Mouse (Mus musculus) embryonic stem cell, embryonic (primary cell): ENCODE measurements at regions not wholly inside any gene's neighbourhood (a gene's known extent, or its start where the extent isn't known, plus 50 kb on each side); places are given as distances from the start of the nearest gene placed in this dataset.

Experiments used
- CTCF ChIA-PET, 4 experiments: fragments of 300-600 bp in 2 of 4; fragments of 350-600 bp in 2 of 4; sonication (Branson Sonifier 250); formaldehyde crosslinking; loops; one replicate each; lab custom pipeline; 2022; ENCODE audit warnings: inconsistent platforms in 2 of 4; lab: Charles Lee
- POLR2A ChIA-PET, 4 experiments: fragments of 300-600 bp in 2 of 4; fragments of 350-600 bp in 2 of 4; sonication (Branson Sonifier 250); formaldehyde crosslinking; loops; one replicate each; lab custom pipeline; 2022; ENCODE audit warnings: antibody characterized with exemption in 4 of 4, inconsistent platforms in 1 of 4; lab: Charles Lee

GRCm38 (mm10) chr12:13053746-13054145 lies 112.0 kb upstream of the Mycn start:
- ChIA-PET CTCF (interaction anchor here in 1 of 4 experiments (0.6 kb wide), 1 partner anchor 11 kb away, joined by 4 read pairs; no protein-coding TSS in a partner anchor), POLR2A (no interaction called here)

GRCm38 (mm10) chr12:13052845-13053623 lies 111.3 kb upstream of the Mycn start:
- POLR2A ChIA-PET, result no interaction called here

GRCm38 (mm10) chr12:13052164-13052563 lies 110.5 kb upstream of the Mycn start:
- ChIA-PET CTCF (no interaction called here), POLR2A (no interaction called here)

More at GRCm38 (mm10) chr12:13052845-13053623, 111.3 kb upstream of the Mycn start:
- CTCF ChIA-PET, result no interaction called here

GRCm38 (mm10) chr12:13049659-13050058 lies 107.9 kb upstream of the Mycn start:
- CTCF ChIA-PET, result no interaction called here

GRCm38 (mm10) chr12:13048168-13048727 lies 106.5 kb upstream of the Mycn start:
- ChIA-PET POLR2A (no interaction called here), CTCF (interaction anchor here in 2 of 4 experiments (0.7 to 0.9 kb wide), 2 partner anchors 258 to 627 kb away, joined by 3 read pairs; no protein-coding TSS in a partner anchor)

More at GRCm38 (mm10) chr12:13049659-13050058, 107.9 kb upstream of the Mycn start:
- POLR2A ChIA-PET, result no interaction called here

- ChIA-PET POLR2A (no interaction called here), CTCF (interaction anchor here in 3 of 4 experiments (0.5 to 0.6 kb wide), 3 partner anchors 42 to 718 kb away, joined by 3 to 5 read pairs (median 3); no protein-coding TSS in a partner anchor)
These were observed 101.2 kb upstream of the Mycn start for GRCm38 (mm10) chr12:13042934-13043333.

GRCm38 (mm10) chr12:13035108-13035741 lies 93.5 kb upstream of the Mycn start:
- ChIA-PET CTCF (interaction anchor here in 1 of 4 experiments (0.5 kb wide), 1 partner anchor 114 kb away, joined by 3 read pairs; no protein-coding TSS in a partner anchor), POLR2A (interaction anchor here in 1 of 4 experiments (0.6 kb wide), 1 partner anchor 156 kb away, joined by 6 read pairs; no protein-coding TSS in a partner anchor)

GRCm38 (mm10) chr12:13030333-13030732 lies 88.6 kb upstream of the Mycn start:
- CTCF ChIA-PET, result no interaction called here
- POLR2A ChIA-PET, result interaction anchor here in 1 of 4 experiments (1.1 kb wide), 1 partner anchor 184 kb away, joined by 3 read pairs; no protein-coding TSS in a partner anchor

GRCm38 (mm10) chr12:13028086-13028485 lies 86.4 kb upstream of the Mycn start:
- ChIA-PET POLR2A (no interaction called here), CTCF (no interaction called here)

GRCm38 (mm10) chr12:13026041-13026580 lies 84.4 kb upstream of the Mycn start:
- CTCF ChIA-PET, result no interaction called here
- POLR2A ChIA-PET, result no interaction called here

GRCm38 (mm10) chr12:13024215-13024841 lies 82.6 kb upstream of the Mycn start:
- ChIA-PET CTCF (no interaction called here), POLR2A (interaction anchor here in 1 of 4 experiments (1.1 kb wide), 1 partner anchor 84 kb away, joined by 3 read pairs; no protein-coding TSS in a partner anchor)

GRCm38 (mm10) chr12:13011023-13011761 lies 69.5 kb upstream of the Mycn start:
- ChIA-PET CTCF (interaction anchor here in 1 of 4 experiments (1.6 kb wide), 1 partner anchor 590 kb away, joined by 5 read pairs; no protein-coding TSS in a partner anchor), POLR2A (interaction anchor here in 2 of 4 experiments (0.5 to 1.3 kb wide), 3 partner anchors 69 to 224 kb away, joined by 3 read pairs; no protein-coding TSS in a partner anchor)

GRCm38 (mm10) chr12:13010405-13010804 lies 68.7 kb upstream of the Mycn start:
- ChIA-PET CTCF (interaction anchor here in 3 of 4 experiments (0.5 to 1.8 kb wide), 5 partner anchors 15 to 589 kb away, joined by 3 to 5 read pairs (median 4); no protein-coding TSS in a partner anchor), POLR2A (interaction anchor here in 2 of 4 experiments (0.9 to 1.3 kb wide), 2 partner anchors 9 to 200 kb away, joined by 3 read pairs; no protein-coding TSS in a partner anchor)

GRCm38 (mm10) chr12:13009470-13009869 lies 67.8 kb upstream of the Mycn start:
- POLR2A ChIA-PET, result interaction anchor here in 2 of 4 experiments (0.6 to 1.2 kb wide), 3 partner anchors 8 to 192 kb away, joined by 3 to 5 read pairs (median 3); no protein-coding TSS in a partner anchor

GRCm38 (mm10) chr12:13002703-13003102 lies 61.0 kb upstream of the Mycn start:
- ChIA-PET POLR2A (interaction anchor here in 2 of 4 experiments (0.8 to 1.4 kb wide), 4 partner anchors 9 to 215 kb away, joined by 3 to 4 read pairs (median 3); no protein-coding TSS in a partner anchor), CTCF (interaction anchor here in 2 of 4 experiments (1.0 to 1.6 kb wide), 2 partner anchors 380 to 582 kb away, joined by 3 to 4 read pairs; no protein-coding TSS in a partner anchor)

More at GRCm38 (mm10) chr12:13009470-13009869, 67.8 kb upstream of the Mycn start:
- CTCF ChIA-PET, result interaction anchor here (0.6 to 1.8 kb wide), 12 partner anchors 14 to 589 kb away, joined by 3 to 7 read pairs (median 4); no protein-coding TSS in a partner anchor

GRCm38 (mm10) chr12:13002069-13002590 lies 60.4 kb upstream of the Mycn start:
- CTCF ChIA-PET, result interaction anchor here (0.7 to 1.6 kb wide), 4 partner anchors 380 to 1661 kb away, joined by 3 to 4 read pairs (median 3); no protein-coding TSS in a partner anchor
- POLR2A ChIA-PET, result interaction anchor here in 3 of 4 experiments (0.8 to 1.5 kb wide), 6 partner anchors 8 to 214 kb away, joined by 3 to 4 read pairs (median 3); no protein-coding TSS in a partner anchor
